Mouse (Mus musculus) B cell, adult 2 months (primary cell): ENCODE data around the gene Prkca.

Experiments
- DNase-seq, 2 experiments: peaks; one replicate each; pipeline ENCODE4 v3.0.0; 2022

Prkca gene

DNA sequence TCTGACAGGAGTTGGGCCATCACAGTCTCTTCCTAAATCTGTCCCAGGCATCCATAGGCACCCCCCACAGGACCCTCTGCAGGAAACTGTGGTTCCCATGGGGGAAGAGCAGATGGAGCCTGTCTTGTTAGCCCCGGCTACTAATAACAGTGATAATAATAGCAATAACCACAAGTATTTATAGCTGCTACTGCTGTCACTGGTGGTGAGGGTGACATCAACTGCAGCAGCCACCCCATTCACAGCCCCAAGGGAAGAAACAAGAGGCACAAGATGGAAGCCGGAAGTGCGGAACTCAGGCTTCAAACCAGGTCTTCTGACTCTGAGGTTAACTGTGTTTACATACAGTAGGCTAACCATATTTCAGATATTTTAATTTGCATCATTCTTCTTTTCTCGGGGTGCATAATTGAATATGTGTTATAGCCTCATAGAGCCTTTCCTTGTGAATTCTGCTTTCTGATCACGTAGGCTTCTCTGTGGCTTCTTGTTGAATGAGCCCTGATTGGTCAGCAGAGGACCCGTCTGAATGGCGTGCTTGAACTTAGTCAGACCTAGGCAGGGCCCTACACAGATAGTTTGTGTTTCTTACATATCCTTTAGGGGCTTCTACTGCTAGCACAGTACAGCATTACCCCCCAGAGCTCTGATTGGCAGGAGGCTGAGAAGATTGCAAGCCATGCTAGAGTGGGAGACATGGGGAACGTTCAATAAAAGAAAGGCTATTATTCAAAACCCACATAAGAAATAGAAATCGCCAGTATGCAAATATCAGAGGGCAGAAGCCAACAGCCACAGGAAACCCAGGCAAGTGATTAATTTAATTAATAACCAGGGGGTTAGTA, 189.5 kb downstream of the Prkca start:
- peak; percentile 64 to 71 for DNase-seq

DNA sequence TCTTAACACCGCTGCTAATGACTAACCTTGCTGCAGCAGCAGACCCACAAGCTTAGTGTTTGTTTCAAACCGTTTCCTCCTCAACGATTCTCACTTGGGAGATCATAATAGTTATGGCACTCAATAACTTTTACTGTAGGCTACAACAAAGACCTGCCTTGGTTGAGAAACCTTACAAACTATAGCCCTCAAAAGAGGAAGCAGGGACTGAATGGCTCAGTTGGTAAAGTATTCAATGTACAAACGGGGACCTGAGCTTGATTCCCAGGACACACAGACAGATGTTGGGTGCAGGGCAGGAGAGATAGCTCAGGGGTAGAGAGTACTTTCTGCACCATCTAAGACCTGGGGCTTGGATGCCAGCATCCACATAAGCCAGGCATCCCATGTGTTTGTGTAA, 191.1 kb downstream of the Prkca start:
- peak; percentile 26 to 27 for DNase-seq

DNA sequence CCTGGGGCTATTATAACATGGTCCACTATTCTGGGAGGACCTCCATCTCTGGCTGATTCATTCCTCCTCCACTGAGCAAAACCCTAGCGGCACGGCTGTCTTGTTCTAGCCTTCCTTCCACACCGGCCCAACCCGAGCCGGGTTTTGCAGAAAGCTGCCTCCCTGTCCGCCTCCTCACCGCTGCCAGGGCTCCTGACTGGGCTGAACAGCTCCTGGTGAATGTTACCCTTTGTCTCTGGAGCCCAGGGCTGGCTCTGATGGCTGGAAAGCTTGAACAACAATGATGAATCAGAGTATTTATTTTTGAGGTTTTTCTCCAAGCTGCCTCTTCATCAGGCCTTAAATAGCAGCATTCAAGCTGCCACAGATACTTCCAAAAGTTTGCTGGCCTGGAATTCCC, 193.3 kb downstream of the Prkca start:
- DNase-seq = no peak

DNA sequence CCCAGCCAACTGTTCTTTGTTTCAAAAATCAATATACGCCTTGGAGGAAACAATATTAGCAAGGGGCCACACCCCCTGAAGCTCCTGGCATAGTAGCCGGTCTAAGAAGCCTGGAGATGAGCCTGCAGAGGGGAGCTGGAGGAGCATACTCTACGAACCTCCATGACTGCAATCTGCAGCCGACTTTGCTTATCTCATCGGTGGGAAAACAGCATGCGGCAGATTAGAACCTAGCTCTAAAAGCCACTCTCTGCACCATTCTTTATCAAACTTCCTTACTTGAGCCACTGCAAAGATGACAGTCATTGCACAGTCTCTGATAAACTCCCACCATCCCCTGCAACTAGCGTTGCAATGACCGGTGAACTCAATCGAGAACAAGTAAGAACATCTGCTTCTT, 194.5 kb downstream of the Prkca start:
- no peak for DNase-seq

DNA sequence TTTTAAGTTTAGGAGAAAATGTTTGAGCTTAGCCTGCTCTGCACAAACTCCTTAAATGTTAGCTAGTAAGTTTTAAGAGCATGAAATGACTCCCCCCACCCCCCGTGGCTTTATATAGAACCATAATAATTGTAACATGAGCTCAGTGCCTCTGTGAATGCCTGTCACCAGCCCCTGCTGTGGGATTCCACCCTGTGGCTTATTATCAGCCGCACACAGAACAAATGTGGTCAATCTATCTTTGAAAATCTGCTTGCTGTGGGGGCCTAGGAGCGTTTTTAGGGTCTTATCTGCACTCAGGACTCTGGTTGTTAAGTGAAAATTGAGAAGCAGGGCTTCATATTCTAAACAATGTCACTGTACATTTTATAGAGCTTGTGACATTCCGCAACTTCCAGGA, 195.2 kb downstream of the Prkca start:
- no peak for DNase-seq

DNA sequence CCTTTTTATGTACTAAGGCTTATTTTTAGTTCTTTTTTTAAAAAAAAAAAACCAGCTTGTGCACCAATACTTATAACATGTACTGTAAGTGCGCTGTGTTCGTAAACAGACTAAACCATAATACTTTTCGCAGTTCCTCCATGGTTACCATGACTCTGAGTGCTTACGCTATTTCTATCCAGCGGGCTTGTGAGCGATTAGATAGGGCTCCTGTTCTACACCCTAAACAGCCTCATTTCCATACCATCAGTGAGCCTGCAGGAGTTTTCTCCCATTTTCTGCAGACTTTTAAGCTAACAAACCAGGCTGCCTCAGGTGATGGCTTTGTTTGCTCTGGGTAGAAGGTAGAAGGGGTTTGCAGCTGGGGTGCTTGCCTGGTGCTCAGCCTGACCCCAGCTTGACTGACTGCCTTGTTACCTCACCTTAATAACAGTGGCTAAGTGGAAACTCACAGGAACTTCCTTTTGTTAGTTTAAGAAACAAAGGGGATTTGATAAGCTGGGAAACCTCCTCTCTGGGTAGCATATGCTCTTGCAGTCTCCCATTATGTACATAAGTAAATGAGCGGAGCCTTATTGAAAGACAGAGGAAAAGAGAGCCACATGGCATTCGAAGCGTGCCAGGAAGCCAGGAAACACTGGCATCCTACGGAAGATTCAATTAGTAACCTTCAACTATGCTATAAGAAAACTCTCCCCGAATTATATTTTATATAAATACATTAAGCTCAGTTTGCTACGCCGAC, 197.8 kb downstream of the Prkca start:
- no peak for DNase-seq

DNA sequence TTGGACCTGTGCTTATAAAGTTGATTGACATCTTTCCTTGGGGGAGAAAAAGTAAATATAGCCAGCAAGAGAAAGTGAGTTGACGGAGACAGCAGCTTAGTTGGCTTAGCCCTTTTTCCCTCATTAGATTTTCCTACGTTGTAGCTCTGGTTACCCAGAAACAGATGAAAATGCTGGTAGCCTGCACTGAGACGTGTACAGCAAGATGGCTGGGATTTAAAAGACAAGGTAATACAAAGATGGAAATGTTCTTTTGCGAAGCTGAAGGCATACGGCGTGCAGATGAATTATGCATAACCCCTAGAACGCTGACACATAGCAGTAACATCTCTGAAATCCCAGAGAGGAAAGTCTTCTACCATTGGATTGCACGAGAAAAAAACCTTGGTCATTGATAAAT, 198.6 kb downstream of the Prkca start:
- DNase-seq = no peak

DNA sequence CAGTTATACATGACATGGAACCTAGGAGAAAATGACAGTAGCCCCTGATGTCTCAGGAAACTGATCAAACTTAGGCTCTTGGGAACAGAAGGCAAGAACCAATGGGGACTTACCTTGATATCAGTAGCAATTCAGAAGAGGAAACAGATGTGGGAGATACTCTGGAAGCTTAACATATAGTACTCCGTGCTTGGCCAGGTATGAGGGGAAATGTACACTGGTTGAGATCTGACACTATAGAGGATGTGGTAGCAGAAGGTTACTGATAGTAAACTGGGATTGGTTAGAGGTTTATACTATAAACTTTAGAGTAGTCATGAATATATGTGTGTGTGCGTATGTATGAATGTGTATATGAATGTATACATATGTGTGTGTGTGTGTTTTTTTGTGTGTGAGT, 200.0 kb downstream of the Prkca start:
- DNase-seq = no peak

DNA sequence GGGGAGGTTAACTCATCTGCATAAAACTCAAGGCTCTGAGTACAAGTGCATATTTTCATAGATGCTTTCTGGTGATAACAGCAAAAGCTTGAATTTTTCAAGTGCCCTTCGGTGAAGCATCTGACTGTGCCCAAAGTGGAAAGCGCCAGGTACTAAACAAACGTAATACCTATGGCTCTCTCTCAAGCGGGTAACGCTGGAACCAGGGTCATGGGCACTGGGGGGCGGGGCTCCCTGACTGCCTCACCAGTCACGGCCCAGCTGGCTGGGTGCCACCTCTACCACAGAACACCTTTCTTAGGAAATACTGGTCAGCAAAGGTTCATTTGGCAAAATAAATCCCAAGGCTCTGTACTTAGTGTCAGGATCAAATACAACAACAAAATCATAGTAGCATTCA, 203.7 kb downstream of the Prkca start:
- no peak for DNase-seq

DNA sequence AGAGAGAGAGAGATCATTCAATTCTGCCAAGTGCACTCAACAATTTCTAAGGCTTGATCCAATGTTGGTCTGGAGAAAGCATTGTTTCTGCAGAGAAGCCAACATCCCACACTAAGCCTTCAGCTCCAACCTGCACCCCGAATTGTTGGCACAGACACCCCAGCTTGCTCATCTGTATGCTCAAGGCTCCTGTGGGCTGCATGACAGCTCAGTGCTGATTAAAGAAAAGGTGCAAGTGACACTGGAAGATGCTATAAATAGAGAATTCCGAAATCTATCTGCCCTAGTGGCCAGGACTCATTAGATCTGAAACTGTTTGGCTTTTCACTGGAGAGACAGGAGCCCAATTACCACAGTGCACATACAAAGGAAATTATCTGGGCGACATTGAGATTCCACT, 207.4 kb downstream of the Prkca start:
- no peak for DNase-seq

DNA sequence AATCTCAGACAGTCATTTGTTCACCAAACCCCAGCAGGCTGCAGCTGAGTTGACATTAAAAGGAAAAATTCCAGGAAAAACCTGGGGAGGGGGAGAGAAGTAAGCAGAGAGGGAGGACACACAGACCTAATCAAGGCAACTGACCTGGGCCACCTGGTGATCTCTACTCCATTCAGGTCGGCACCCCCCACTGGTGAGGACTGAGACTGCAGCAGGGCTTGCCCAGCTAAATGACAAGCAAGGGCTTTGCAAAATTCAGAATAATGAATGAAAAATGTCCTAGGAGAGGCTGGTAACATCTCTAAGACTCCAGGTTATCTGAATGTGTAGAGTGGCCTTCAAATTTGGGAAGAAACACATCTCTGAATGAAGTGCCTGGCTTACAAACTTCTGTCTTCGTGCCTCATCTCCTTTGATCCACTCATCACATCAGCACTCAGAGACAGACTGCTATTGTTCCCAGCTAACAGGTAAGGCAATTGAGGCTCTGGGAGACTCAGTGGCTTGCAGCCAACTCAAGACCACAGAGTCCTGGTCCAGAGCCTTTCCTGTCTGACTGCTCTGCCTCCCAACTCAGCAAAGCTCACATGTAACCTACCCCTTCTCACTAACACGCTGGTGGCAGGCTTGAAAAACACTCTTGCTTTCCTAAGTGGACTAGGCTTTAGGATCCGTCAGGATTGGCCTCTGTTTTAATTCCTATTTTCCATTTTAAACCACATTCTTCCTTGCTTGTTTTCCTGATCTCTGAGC, 208.1 kb downstream of the Prkca start:
- peak; percentile 56 to 59 for DNase-seq

DNA sequence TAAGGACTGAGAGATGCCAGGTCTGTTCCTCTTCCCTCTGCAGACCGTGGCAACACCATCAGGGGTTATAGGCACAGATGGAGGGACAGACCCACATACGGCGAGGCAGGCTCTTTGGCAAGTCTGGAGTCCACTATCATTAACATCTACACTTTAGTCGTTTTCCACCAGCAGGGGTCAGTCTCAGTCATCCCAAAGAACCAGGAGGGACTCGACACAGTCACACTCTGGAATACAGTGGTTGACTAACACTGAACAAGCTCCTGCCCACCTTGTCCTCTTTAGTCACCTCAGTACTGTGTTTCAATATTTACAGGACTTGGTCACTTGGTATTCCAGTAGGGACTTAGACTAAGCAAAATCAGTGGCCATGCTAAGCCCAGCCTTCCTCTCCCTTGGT, 215.1 kb downstream of the Prkca start:
- peak; percentile 74 to 79 for DNase-seq

DNA sequence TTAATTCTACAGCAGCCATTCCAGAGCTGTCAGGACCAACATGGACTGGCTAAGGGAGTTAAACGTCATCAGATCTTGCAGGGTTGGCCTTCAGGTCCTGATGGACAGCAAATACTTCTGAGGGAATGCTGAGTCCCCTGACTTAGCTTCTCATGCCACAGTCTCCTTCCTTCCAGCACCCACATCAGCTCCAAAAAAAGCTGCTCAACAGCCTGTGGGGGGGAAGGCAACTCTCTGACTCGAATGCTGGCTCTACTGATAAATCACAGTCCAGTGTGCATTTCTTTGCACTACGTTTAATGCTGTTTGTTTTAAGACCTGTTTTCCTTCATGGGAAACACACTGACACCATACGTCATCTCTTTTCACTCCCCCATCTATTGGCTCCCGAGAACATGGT, 215.8 kb downstream of the Prkca start:
- DNase-seq = no peak

DNA sequence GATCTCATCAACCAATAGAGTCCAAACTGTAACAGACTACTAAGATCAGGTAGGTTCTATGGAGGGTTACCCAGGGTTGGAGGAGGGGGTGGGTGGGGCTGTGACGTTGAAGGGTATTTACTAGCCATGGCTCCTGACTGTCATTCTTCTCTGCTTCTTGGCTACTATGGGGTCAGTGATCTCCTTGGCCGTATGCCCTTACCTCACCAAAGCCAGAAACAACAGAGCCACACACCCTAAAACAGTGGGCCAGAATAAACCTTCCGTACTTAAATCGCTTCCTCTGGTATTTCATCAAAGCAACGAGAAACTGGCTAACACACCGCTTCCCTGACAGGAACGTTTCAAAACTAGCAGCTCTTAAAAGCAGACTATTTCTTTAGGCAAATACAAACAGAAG, 221.2 kb downstream of the Prkca start:
- DNase-seq = no peak

DNA sequence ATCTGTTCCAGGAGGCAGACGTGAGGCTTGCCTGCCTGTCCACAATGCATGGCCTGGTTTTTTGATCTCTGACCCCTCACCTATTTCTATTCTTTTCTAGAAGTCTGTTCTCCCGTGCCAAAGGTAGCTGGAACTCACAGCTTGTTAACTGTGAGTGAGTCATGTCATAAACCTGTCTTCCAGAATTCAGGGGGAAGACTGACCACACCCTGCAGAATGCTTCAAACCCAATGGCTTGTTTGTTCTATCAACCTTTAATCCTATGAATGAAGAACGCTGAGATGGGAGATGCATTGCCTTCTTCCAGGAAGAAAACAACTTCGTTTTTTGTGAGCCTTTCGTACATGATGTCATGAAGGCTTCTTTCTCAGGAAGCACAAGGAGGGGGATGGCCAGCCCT, 223.0 kb downstream of the Prkca start:
- DNase-seq = no peak

DNA sequence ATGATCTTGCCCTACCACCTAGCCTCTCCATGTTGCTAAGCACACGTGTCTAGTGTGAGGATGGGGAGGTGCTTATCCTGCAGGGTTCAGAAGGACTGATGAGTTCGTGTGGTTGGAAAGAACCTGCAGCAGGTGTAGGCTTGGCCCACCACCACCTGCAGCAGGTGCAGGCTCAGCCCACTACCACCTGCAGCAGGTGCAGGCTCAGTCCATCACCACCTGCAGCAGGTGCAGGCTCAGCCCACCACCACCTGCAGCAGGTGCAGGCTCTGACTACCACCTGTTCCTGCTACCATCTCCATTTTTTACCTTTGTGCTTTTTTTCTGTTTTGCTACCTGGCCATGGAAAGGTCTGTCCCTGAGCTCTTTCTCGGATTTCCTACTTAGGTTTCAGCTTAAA, 223.9 kb downstream of the Prkca start:
- no peak for DNase-seq

DNA sequence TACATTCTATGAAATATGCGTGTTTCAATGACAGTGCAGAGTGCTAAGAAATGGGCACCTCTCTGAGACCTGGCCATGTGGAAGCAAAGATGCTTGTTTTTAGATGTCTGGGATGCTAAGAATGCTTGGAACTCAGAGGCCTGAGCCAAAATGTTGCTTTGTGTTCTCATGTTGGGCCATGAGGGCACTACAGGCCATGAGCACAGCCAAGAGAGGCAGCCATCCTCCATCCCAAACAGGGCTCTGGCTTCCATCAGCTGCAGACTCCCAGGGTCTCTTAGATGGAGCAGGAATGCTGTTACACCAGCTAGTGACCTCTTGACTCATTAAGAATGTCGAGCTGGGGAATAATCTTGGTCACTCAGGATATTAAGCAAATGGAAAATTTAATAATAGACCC, 224.9 kb downstream of the Prkca start:
- no peak for DNase-seq

DNA sequence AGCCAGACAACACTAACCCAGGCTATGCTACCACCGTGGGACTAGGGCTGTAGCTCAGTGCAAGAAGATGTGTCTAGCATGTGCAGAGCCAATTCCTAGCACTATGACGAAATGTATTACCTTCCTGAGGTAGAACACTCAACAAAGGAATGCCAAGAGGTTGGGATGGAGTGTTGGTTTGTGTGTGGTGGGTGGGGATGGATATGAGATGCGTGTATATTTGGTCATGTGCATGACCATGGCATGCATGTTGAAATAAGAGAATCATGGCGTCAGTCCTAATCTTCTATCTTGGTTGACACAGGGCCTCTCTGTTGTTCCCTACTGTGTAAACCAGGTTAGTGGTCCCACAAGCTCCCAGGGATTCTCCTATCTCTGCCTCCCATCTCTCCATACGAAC, 225.5 kb downstream of the Prkca start:
- DNase-seq = no peak

DNA sequence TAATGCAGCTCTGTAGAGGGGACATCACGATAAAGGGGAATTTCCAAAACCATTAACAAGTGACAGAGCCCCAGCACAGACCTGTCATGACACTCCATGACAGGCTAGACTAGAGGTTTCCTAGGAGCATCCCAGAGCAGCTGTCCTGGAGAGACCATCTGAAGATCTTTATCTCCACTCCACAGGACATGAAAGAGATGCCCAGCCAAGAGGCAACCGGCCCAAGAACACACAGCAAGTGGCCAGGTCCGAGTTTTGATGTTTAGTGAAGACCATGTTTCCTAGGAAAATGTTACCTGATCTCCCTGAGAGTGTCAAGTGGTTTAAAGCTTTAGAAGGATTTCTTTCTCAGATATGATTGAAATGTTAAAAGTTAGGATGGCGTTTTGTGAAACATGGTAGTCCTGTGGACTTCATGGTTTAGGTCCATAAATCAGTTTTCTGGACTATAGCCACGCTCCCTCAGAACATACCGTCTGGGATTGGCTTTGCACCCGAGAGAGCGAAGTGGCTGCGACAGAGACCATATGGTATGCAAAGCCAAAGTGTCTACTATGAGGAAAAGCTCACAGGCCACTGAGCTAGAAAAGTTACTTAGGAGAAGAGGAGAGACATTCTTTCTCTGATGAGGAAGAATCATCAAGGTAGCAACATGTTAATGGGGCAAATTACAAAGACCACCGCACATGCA, 226.2 kb downstream of the Prkca start:
- DNase-seq = no peak

DNA sequence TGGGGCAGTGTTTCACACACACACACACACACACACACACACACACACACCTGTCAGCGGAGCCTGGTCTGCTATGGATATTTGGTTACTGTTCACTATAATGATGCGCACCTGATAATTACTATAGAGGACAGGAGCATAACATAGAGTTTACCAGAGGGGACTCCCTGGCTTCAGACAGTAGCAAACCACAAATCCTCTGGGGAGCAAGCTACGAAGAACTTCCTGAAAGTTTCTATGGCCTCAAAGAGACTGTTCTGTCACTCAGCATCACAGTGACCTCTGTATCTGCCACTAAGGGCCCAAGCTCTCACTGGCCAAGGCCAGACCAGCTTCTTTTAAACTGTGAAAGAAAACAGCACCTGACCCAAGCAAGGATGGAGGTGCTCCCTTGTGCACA, 229.6 kb downstream of the Prkca start:
- DNase-seq = peak; percentile 42 to 50

DNA sequence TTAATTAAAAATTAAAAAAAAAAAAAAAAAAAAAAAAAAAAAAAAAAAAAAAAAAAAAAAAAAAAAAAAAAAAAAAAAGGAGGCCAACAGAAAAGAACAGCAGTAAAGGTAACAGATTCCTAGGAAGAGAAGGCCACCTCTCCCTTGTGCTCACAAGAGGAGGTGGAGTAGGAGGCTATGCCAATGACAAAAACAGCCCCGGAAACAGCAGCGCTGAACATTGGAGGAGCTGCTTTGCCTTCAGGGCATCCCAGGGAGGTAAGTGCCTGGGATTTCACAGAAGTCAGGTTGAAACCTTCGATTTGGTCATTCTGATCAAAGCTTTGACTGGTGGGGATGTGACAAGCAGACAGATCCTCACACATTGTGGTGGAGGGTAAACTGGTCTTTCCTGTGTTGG, 231.3 kb downstream of the Prkca start:
- no peak for DNase-seq

DNA sequence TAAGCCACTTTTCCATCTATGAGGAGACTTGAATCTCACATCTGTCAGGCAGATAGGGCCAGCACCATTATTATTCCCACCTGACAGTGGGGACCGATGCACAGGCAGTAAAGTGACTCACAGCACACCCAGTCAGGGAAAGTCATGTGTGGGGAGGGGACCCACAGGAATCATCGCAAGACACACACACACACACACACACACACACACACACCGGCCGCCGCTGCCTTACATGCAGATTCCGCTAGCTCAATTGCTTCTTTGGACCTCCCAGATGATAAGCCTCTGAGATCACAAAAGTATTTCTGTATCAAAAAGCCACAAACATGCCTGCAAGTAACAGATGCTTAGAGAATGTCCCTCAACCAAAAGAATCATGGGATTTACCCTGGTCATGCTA, 239.6 kb downstream of the Prkca start:
- no peak for DNase-seq

DNA sequence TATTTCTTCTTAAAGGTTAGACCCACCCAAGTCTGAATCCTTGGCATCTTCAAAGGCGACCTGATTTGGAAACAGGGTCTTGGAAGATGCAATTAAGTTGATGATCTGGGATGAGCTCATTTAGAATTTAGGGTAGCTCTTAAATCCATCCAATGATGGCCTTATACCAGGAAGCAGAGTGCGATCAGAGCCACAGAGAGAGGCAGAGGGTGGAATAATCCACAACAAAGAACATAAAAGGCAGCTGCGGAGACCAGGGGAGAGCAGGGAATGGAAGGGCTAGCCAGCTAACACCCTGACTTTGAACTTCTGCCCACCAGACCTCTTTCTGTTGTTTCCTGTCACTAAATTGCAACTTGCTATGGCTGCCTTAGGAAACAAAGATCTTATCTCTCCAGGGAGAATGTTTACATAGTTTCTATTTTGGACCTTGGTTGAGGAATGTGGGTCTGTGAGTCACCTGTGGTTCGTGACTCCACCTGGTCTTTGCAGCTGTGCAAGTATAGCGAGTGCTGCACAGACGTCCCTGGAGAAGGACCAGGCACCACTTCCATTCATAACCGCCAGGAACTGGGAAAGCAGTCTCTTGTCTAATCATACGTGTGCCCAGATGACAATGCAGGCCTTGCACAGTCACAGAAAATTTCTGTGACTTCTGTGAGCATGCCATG, 242.3 kb downstream of the Prkca start:
- DNase-seq = no peak
